Mouse (Mus musculus) liver, adult 2 months (tissue): ENCODE results near the gene Tmod1.

Experiments
- CTCF ChIP-seq: fragments of 200-500 bp; IDR thresholded peaks from 2 replicates; pipeline ENCODE4 v1.5.1; 2011; ENCODE audit warnings: low read depth, low read length, control low read depth
- POLR2A ChIP-seq: fragments of 200-500 bp; IDR thresholded peaks from 2 replicates; pipeline ENCODE4 v1.6.1; 2011; ENCODE audit warnings: low read length, control low read depth; ENCODE audit not compliant: insufficient read depth; ENCODE audit errors: extremely low read depth

DNA sequence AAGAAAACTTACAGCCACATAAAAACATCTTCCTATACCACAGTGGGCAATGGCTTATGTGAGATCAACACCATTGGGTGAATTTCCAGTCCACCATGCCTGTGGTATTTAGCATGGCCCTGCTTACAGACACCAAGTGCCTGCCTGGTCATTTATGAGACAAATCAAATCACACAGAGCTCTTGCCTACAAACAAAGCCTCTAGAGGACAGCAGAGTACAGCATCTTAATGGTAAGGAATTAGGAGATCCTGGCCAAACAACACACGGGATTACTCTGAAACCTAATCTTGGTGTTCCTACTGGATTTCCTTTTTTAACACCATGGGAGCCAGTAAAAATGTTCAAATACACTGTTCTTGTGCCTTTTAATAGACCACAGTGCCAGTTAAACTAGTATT is 76.6 kb downstream of the Tmod1 start:
- no peak for TF ChIP-seq POLR2A
- no peak for TF ChIP-seq CTCF
